Mouse (Mus musculus) frontal cortex, postnatal 25 days (tissue): ENCODE results near the gene Mul1.

Source experiments
- DNase-seq, 2 experiments: peaks; one replicate each; pipeline ENCODE4 v3.0.0; 2022; ENCODE audit warnings: low spot score in 2 of 2

Gene Mul1

GRCm38 (mm10) chr4:138461471-138461870 lies 27.0 kb downstream of the Mul1 start:
- no peak for DNase-seq

GRCm38 (mm10) chr4:138462971-138463831 lies 28.7 kb downstream of the Mul1 start:
- DNase-seq: peak in 1 of 2 experiments; percentile 30

GRCm38 (mm10) chr4:138463832-138464487 lies 29.5 kb downstream of the Mul1 start:
- peak in 1 of 2 experiments; percentile 45 for DNase-seq

- DNase-seq: no peak
Observed at GRCm38 (mm10) chr4:138464667-138465353, 30.3 kb downstream of the Mul1 start.

- no peak for DNase-seq
Observed at GRCm38 (mm10) chr4:138465446-138465845, 31.0 kb downstream of the Mul1 start.

- no peak for DNase-seq
Observed at GRCm38 (mm10) chr4:138466690-138467089, 32.2 kb downstream of the Mul1 start.

- no peak for DNase-seq
Observed at GRCm38 (mm10) chr4:138467451-138467850, 33.0 kb downstream of the Mul1 start.

GRCm38 (mm10) chr4:138469080-138469479 lies 34.6 kb downstream of the Mul1 start:
- DNase-seq: no peak

- no peak for DNase-seq
Observed at GRCm38 (mm10) chr4:138471241-138471640, 36.8 kb downstream of the Mul1 start.

GRCm38 (mm10) chr4:138479595-138479994 lies 45.1 kb downstream of the Mul1 start:
- peak in 1 of 2 experiments; percentile 72 for DNase-seq

GRCm38 (mm10) chr4:138480962-138481361 lies 46.5 kb downstream of the Mul1 start:
- DNase-seq: no peak

GRCm38 (mm10) chr4:138482721-138483120 lies 48.2 kb downstream of the Mul1 start:
- no peak for DNase-seq

GRCm38 (mm10) chr4:138488241-138488640 lies 53.8 kb downstream of the Mul1 start:
- DNase-seq: no peak

GRCm38 (mm10) chr4:138491088-138491487 lies 56.6 kb downstream of the Mul1 start:
- no peak for DNase-seq
